Mouse (Mus musculus) thymus, adult 2 months (tissue): ENCODE measurements around the gene Wwox.

Experiments
- CTCF ChIP-seq: fragments of 200-500 bp; IDR thresholded peaks from 2 replicates; pipeline ENCODE4 v1.5.1; 2012; ENCODE audit warnings: mild to moderate bottlenecking, control low read depth, low read length, moderate library complexity, borderline replicate concordance; ENCODE audit not compliant: control insufficient read depth, poor library complexity, insufficient read depth; ENCODE audit errors: extremely low read depth
- POLR2A ChIP-seq: fragments of 200-500 bp; IDR thresholded peaks from 2 replicates; pipeline ENCODE4 v1.6.1; 2012; ENCODE audit warnings: mild to moderate bottlenecking, low read length, control low read depth, moderate library complexity; ENCODE audit not compliant: control insufficient read depth, poor library complexity, insufficient read depth; ENCODE audit errors: extremely low read depth

- TF ChIP-seq CTCF (no peak), POLR2A (no peak)
These were observed 804.1 kb downstream of the Wwox start for GRCm38 (mm10) chr8:115243465-115244027.
